Mouse (Mus musculus) c-Kit-positive CD71-positive TER-119-positive erythroid progenitor cells, embryonic 14.5 days (primary cell): Measurements from ENCODE around the gene Olfr1378.

ENCODE experiments used
- DNase-seq: peaks from one replicate; pipeline ENCODE4 v3.0.0-alpha.2; 2013; ENCODE audit warnings: low spot score

Olfr1378 gene

GRCm38 (mm10) chr11:50966230-50966629, at the start of gene Olfr1378:
Gene Olfr1378 (plus strand): TSS chr11:50966530.
- no peak for DNase-seq

GRCm38 (mm10) chr11:50930469-50931014, 35.8 kb upstream of the Olfr1378 start:
- no peak for DNase-seq

GRCm38 (mm10) chr11:50931021-50931420, 35.3 kb upstream of the Olfr1378 start:
- DNase-seq = no peak

GRCm38 (mm10) chr11:50931451-50931866, 34.9 kb upstream of the Olfr1378 start, which contains the start of gene Zfp354b:
Gene Zfp354b (minus strand): TSS chr11:50931633.
- peak; percentile 32 for DNase-seq

DNA sequence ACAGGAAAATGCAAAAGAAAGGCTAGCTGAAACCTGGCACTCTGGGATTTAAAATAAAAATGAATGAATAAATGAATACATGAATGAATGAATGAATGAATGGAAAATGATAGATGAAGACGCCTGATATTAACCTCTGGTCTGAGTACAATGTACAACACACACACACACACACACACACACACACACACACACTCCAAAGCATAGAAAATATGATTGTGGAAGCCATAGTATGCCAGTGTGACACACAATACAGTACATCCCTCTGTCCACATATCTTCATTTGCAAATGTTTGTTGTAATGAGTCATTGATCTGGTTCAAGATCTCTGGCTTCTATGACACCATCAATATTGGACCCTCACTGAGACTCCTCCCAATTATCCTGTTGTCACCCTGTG, 34.3 kb upstream of the Olfr1378 start:
- no peak for DNase-seq

GRCm38 (mm10) chr11:50938435-50938834, 27.9 kb upstream of the Olfr1378 start:
- no peak for DNase-seq

DNA sequence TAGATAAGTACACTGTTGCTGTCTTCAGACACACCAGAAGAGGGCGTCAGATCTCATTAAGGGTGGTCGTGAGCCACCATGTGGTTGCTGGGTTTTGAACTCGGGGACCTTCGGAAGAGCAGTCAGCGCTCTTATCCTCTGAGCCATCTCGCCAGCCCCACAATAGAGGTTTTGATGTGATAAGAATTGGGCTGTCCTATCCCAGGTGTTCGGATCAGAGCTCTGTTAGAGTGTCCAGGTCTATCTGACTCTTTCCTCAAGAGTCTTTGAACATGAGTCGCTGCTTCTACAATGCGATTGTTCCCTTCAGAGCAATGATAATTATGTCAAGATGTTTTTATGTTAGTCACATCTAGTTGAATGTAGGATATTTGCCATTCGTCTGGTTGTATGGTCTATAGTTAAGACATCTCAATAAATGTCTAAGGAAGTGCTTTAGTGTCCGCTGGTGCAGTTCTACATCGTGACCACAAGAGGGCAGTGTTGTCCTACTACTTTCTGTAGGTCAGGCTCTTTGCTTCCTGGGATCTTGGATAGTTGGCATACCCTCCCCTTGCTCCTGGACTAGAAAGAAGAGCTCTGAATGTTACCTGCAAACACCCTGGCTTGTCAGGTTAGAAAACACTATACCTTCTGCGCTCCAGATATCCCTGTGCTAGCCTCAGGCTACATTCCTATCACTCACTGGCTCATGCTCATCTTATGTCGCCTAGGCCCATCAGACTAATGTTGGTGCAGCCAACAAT, 26.5 kb upstream of the Olfr1378 start:
- peak; percentile 29 for DNase-seq

DNA sequence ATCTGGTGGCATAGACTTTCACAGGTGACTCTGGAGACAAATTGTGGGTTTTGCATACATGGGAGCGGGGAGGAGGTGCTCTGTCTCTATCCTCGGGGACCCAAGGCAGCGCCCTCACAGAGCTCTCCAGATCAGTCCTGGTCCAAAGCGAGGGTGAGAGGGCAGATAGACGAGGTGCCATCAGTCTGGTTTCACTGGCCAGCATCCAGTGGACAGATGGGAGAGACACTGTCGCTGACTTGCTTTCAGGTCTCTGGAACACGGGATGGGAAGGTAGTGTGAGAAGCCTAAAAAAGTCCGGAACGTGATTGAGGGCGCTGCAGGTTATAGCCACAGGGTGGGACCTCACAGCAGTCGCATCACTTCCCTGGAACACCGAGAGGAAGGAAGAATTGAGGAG, 23.9 kb upstream of the Olfr1378 start:
- no peak for DNase-seq

DNA sequence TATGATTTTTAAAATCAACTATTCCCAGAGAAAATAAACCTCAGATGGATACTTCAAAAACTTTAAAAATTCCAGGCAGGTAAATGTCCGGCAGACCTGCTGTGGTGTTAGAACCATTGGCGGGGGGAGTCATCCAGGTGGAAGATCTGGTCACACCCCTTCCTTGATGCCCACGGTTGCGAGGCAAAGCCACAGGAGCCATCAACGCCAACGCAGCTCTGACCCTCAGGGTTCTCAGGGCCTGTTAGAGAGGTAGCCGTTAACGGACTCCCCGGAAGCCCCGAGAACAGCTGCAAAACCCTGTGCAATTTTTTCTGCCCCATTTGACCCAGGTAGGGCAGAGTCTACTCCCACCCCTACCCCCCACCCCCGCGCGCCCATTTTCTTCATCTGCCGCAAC, 22.8 kb upstream of the Olfr1378 start, which contains the start of gene 4933414I15Rik:
Gene 4933414I15Rik, minus strand, starts transcription at position 260 of the 400 bp plus-strand sequence.
- no peak for DNase-seq

GRCm38 (mm10) chr11:50952290-50952689, 14.0 kb upstream of the Olfr1378 start:
- DNase-seq = no peak

- DNase-seq = no peak
Measured at GRCm38 (mm10) chr11:50953665-50954064, 12.7 kb upstream of the Olfr1378 start, which contains the start of gene Prop1. Gene Prop1 (minus strand): TSS chr11:50953765.

GRCm38 (mm10) chr11:50964886-50965285, 1.4 kb upstream of the Olfr1378 start:
- no peak for DNase-seq

GRCm38 (mm10) chr11:50977216-50977615, 10.9 kb downstream of the Olfr1378 start:
- DNase-seq = no peak

GRCm38 (mm10) chr11:50981667-50982066, 15.3 kb downstream of the Olfr1378 start, which contains the start of gene Olfr1377:
Gene Olfr1377 (plus strand): TSS chr11:50981967.
- no peak for DNase-seq

DNA sequence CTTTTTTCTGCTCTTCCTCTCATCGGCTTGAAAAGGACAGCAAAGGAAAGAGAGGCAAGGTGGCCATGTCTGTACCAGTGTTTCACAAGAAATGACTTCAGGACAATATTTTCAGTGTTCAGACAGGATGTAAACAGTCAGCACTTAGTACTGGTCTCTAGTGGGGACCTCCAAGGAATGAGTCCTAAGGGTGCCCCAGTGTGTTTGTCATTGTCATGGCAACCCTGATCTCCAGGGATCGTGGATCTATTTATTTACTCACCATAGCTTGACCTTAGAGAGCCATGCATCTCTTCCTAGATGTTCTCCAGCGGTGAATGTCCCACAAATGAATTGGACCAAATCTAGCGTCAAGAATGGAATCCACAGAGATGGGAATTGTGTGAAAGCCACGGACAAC, 37.0 kb downstream of the Olfr1378 start, which contains the start of gene Olfr51:
Gene Olfr51, plus strand, starts transcription at position 301 of the 400 bp plus-strand sequence.
- no peak for DNase-seq

GRCm38 (mm10) chr11:51011821-51012220, 45.5 kb downstream of the Olfr1378 start:
- DNase-seq = no peak

DNA sequence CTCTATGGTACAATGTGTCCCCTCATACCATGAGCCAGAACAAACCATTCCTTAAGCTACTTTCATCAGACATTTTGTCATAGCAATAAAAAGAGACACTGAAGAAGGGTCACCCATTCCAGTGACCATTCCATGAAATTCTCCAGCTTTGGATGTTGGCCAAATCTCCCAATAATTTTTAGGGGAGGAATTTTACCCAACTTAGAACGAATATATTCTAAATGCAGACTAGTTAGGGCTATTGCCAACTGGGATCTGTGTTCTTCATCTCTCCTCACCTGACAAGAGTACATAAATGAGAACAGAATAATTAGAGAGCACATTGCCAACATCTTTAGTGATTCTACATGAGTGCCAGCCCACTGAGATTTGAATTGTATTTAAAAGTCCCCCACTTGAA, 47.6 kb downstream of the Olfr1378 start, which contains the start of gene Olfr54:
Gene Olfr54, plus strand, starts transcription at position 301 of the 400 bp plus-strand sequence.
- no peak for DNase-seq

DNA sequence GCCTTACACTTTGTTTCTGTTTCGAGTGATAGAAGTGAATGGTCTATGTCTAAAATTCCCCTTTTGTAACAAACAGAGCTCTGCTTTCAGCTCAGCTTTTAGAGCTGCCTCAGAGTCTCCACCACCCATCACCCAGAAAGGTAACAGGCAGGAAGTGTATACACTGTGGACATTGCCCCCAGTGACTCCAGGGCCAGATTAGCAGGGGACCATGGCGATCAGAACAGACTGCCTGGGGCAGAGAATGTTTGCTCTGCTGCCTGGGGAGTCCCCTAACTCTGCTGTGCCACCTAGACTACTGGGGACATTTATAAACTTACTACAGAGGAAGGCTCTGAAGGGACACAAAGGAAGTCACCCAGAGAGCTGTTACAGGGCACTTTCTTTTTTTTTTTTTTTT, 50.0 kb downstream of the Olfr1378 start:
- DNase-seq = no peak
